Mouse (Mus musculus) gastrocnemius, adult 2 months (tissue): ENCODE results near the gene Ubash3a. TPM values are rescaled to one million over a fixed set of nuclear protein-coding genes. Genes with fewer than 3 reads are reported as not detected.

Source experiments
- DNase-seq: peaks from one replicate; pipeline ENCODE4 v3.0.0; 2022
- H3K27ac ChIP-seq: fragments of 200-600 bp; 2 replicates; pipeline ENCODE4 v1.8.1; 2022; ENCODE audit warnings: mild to moderate bottlenecking
- H3K4me3 ChIP-seq: fragments of 200-600 bp; 2 replicates; pipeline ENCODE4 v1.8.1; 2022; ENCODE audit warnings: mild to moderate bottlenecking, moderate library complexity
- CTCF ChIP-seq: fragments of 200-600 bp; IDR thresholded peaks from 2 replicates; pipeline ENCODE4 v1.8.1; 2022; ENCODE audit warnings: antibody characterized with exemption, mild to moderate bottlenecking, moderate library complexity
- intact Hi-C: fragments of 180-260 bp; cut with DNase I; formaldehyde crosslinking; loops from one replicate; pipeline ENCODE4 v1.15.1; 2025
- total RNA-seq, 2 experiments: library from RNA; stranded (reverse); gene quantifications; 2 replicates each; pipeline ENCODE4 v1.2.3; 2021

Ubash3a gene
- total RNA-seq, 2 experiments from 2014 or later: not detected

- H3K27ac ChIP-seq: peak overlapping the region; percentile 60
- no peak; the same call in 1 of the 2 replicates for TF ChIP-seq CTCF
- intact Hi-C loops: loop anchor here (2.0 kb wide), 2 partner anchors 13 to 41 kb away; no protein-coding TSS in a partner anchor
- peak; percentile 90 for DNase-seq
- H3K4me3 ChIP-seq: peak overlapping the region; percentile 77
Measured at GRCm38 (mm10) chr17:31295892-31296781, 88.5 kb downstream of the Ubash3a start.

Other genes with a start within 250 kb of the Ubash3a start
- 1 to 10 TPM in 1 of 2 experiments, under 1 TPM in 1; 0.89 to 2.5 TPM for gene Abcg1, start 150.2 kb upstream of the Ubash3a start, total RNA-seq
- gene Tff3, start 78.2 kb upstream of the Ubash3a start, total RNA-seq: not detected
- not detected for gene Tff2, start 63.6 kb upstream of the Ubash3a start, total RNA-seq
- not detected for gene Tff1, start 42.6 kb upstream of the Ubash3a start, total RNA-seq
- gene Tmprss3, start 8.9 kb upstream of the Ubash3a start, total RNA-seq: not detected
- 10 to 100 TPM in 1 of 2 experiments, 1 to 10 TPM in 1; 4.7 to 17.5 TPM for gene Rsph1, start 69.5 kb downstream of the Ubash3a start, total RNA-seq
- 1 to 10 TPM; 3.0 to 4.2 TPM for gene Slc37a1, start 78.9 kb downstream of the Ubash3a start, total RNA-seq
- 1 to 10 TPM; 1.8 to 3.3 TPM for gene Pde9a, start 178.3 kb downstream of the Ubash3a start, total RNA-seq